Mouse (Mus musculus) ES-Bruce4 (cell line): ENCODE measurements at regions not wholly inside any gene's neighbourhood (a gene's known extent, or its start where the extent isn't known, plus 50 kb on each side); places are given as distances from the start of the nearest gene placed in this dataset.

Experiments used
- CTCF ChIP-seq: IDR thresholded peaks from one replicate; pipeline ENCODE4 v1.8.1; 2011; ENCODE audit warnings: low read depth, low read length
- POLR2A ChIP-seq: IDR thresholded peaks from one replicate; pipeline ENCODE4 v1.8.1; 2011; ENCODE audit warnings: low read length; ENCODE audit not compliant: insufficient read depth

- no peak for TF ChIP-seq CTCF
- no peak for TF ChIP-seq POLR2A
Observed at GRCm38 (mm10) chr5:111578977-111579727, 154.6 kb upstream of the Gm26897 start.
